Mouse (Mus musculus) inflammation-experienced regulatory T-cells, adult 6 months (primary cell): ENCODE results near the gene Lrig1. TPM values are rescaled to one million over a fixed set of nuclear protein-coding genes. Genes with fewer than 3 reads are reported as not detected.

Source experiments
- ATAC-seq: one replicate; pipeline ENCODE4 v1.8.0; 2017
- polyA plus RNA-seq, 3 experiments: library from polyadenylated mRNA; unstranded; fragments of 100-300 nt; shearing (Covaris generic); gene quantifications; one replicate each; pipeline ENCODE4 v1.2.1; 2017

Gene Lrig1
- polyA plus RNA-seq, 3 experiments from 2014 or later, result 7.4 to 47.9 (median 44.0) TPM

GRCm38 (mm10) chr6:94676300-94676699 lies 23.7 kb downstream of the Lrig1 start:
- no peak for ATAC-seq

GRCm38 (mm10) chr6:94672426-94672825 lies 27.5 kb downstream of the Lrig1 start:
- peak; percentile 84 for ATAC-seq

- ATAC-seq, result no peak
These were observed 30.6 kb downstream of the Lrig1 start for GRCm38 (mm10) chr6:94669370-94669769.

GRCm38 (mm10) chr6:94668204-94668863 lies 31.6 kb downstream of the Lrig1 start:
- no peak for ATAC-seq

- no peak for ATAC-seq
These were observed 32.8 kb downstream of the Lrig1 start for GRCm38 (mm10) chr6:94667131-94667530.

- ATAC-seq, result no peak
These were observed 33.4 kb downstream of the Lrig1 start for GRCm38 (mm10) chr6:94666432-94667119.

- ATAC-seq, result peak; percentile 5
These were observed 34.3 kb downstream of the Lrig1 start for GRCm38 (mm10) chr6:94665677-94666076.

- peak; percentile 33 for ATAC-seq
These were observed 34.7 kb downstream of the Lrig1 start for GRCm38 (mm10) chr6:94665248-94665647.

GRCm38 (mm10) chr6:94664000-94664399 lies 36.0 kb downstream of the Lrig1 start:
- peak; percentile 4 for ATAC-seq

- ATAC-seq, result no peak
These were observed 38.0 kb downstream of the Lrig1 start for GRCm38 (mm10) chr6:94661923-94662322.

- ATAC-seq, result peak; percentile 81
These were observed 38.6 kb downstream of the Lrig1 start for GRCm38 (mm10) chr6:94661321-94661720.

- ATAC-seq, result no peak
These were observed 40.0 kb downstream of the Lrig1 start for GRCm38 (mm10) chr6:94659886-94660333.

- no peak for ATAC-seq
These were observed 41.9 kb downstream of the Lrig1 start for GRCm38 (mm10) chr6:94658136-94658480.

GRCm38 (mm10) chr6:94657204-94658135 lies 42.5 kb downstream of the Lrig1 start:
- no peak for ATAC-seq

GRCm38 (mm10) chr6:94655818-94656478 lies 44.0 kb downstream of the Lrig1 start:
- ATAC-seq, result no peak

- ATAC-seq, result no peak
These were observed 46.3 kb downstream of the Lrig1 start for GRCm38 (mm10) chr6:94653388-94654316.

GRCm38 (mm10) chr6:94652659-94653213 lies 47.2 kb downstream of the Lrig1 start:
- no peak for ATAC-seq

GRCm38 (mm10) chr6:94651541-94651940 lies 48.4 kb downstream of the Lrig1 start:
- no peak for ATAC-seq

- ATAC-seq, result no peak
These were observed 50.3 kb downstream of the Lrig1 start for GRCm38 (mm10) chr6:94649637-94650036.

- ATAC-seq, result no peak
These were observed 51.5 kb downstream of the Lrig1 start for GRCm38 (mm10) chr6:94648496-94648895.
